Mouse (Mus musculus): ENCODE results near the gene Il17rd. TPM values are rescaled to one million over a fixed set of nuclear protein-coding genes. Genes with fewer than 3 reads are reported as not detected.

The Il17rd gene
- total RNA-seq, 2 experiments from 2014 or later, result 3.3 to 3.7 TPM

GRCm38 (mm10) chr14:27048231-27048956 is 9.7 kb downstream of the Il17rd start:
- DNase-seq, result no peak

- no peak for DNase-seq
These were observed 11.3 kb downstream of the Il17rd start for GRCm38 (mm10) chr14:27050043-27050442.

DNA sequence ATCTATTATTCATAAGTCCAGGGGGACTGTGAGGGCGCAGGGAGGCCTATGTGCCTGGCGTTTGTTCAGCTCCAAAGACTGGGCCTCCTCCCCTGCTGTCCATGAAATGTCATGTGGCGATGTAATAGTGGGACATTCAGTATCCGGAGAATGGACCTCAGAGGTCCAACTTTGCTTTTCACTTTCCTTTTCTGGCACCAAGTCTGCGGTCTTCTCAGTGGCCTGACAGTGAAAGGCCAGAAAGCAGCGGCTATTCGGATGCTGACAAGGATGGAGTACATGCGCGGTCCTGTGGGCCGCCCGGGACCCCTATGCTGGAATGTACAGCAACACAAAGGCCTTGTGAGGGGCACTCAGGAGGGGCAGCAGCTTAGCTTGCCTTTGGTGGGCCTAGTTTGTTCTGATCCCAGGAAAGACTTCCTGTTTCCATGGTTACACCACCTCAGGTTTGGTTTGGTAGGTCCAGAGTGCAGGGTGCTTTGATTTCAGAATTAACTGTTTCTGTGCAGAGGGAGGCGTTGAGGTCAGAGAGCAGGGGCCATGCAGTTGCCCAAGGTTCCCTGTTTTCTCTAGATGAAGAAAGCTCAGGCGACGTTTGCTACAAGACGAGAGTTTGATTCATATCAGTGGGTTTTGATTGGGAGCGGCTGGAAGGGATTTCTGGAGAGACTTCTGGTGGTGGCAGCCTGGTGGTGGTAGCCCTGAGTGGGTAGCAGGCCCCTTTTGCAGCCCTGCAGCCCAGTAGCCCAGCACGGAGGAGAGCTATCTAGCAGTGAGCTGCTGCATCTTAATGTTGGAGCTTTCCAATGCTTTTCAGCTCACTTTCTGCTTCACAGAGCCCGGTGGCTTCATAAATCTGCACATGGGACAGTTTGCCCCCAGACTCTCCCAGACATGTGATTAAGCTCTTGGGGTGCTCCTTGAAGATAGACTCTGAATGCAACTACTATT is 12.1 kb downstream of the Il17rd start:
- no peak for DNase-seq

- DNase-seq, result no peak
These were observed 12.8 kb downstream of the Il17rd start for GRCm38 (mm10) chr14:27051511-27051895.

GRCm38 (mm10) chr14:27058535-27059223 is 19.9 kb downstream of the Il17rd start:
- no peak for DNase-seq

DNA sequence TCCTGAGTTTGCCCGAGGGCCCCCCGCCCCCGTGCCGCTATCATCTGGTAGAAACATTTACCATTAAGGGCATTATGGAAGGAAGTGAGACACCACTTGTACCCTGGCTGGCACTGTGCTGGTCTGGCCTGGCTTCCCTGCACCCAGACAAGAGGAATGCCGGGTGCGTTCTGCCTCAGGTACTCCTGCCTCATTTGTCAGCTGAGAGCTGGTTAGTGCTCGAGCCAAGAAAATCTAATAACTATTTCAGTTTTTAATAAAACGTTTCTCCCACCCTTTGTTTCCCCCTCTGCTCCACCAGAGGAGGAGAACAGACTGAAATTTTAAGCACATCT is 20.4 kb downstream of the Il17rd start:
- no peak for DNase-seq

GRCm38 (mm10) chr14:27063338-27063737 is 24.6 kb downstream of the Il17rd start:
- no peak for DNase-seq

GRCm38 (mm10) chr14:27066171-27066929 is 27.6 kb downstream of the Il17rd start:
- DNase-seq, result no peak

DNA sequence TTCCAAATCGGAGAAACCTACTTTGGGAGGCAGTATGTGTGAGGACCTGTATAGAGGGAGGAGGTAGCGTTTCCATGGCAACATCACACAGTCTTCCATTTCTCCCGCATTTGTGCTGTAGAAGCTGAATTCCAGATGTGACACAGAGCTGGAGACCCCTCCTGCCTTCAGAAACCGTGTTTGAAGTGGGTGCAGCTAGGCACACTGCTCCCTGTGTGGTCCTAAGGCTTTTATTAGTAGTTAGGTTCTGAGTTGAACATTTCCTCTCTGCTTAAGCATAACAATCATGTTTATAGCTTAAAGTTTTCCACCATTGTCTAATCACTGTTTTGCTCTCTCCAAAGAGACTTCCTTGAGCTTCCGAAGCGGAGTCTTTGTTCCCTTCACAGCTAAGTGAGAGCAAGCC is 29.1 kb downstream of the Il17rd start:
- DNase-seq, result no peak

DNA sequence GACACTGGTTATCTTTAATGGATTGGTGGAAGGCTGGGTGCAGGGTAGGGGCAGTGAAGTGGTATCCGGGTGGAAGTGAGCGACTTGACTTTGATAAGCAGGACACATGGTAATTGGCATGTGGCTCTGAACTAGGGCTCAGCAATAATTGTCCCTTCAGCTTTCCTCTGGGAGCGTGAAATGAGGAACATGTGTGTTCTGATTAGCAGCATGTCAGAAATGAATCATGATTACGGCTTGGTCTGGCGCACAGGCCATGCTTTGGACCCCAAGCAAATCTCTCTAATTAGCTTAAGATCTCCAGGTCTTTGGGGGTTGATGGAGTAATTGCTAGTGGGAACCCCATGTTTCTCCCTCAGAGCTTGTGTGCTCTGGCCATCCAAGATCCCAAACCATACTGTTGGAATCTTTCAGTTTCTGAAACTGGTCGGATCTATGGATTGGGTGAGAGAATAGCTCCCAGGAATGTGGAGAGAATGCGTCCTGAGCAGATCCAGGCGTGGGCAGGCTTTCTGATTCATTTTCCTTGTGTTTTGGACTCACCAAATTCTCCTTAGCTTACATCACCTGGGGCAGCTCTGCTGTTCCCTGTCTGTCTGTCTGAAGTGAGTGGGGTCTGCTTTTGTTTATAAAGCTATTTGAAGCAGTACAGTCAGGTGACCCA is 30.8 kb downstream of the Il17rd start:
- DNase-seq, result no peak

DNA sequence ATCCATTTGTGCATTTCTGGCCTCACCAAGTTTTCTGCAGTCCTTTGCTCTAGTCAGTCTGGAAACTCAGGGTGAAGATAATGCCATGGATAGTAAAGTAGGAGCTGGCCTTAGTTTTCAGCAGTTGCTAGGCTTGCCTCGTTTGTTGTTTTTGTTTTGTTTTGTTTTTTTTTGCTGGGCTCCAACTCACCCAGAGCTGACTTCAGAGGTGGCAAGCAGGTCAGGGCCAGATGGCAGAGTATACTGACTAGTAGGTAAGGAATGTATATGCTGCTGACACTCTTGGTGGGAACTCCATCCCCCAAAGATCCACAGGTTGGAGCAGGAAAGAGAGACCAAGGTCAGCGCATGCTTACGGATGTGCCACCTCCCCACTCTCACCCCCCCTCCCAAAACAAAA is 31.4 kb downstream of the Il17rd start:
- DNase-seq, result no peak

- DNase-seq, result no peak
These were observed 32.0 kb downstream of the Il17rd start for GRCm38 (mm10) chr14:27070758-27071157.

- no peak for DNase-seq
These were observed 33.2 kb downstream of the Il17rd start for GRCm38 (mm10) chr14:27071985-27072384.

GRCm38 (mm10) chr14:27075084-27075483 is 36.3 kb downstream of the Il17rd start:
- no peak for DNase-seq

- no peak for DNase-seq
These were observed 37.3 kb downstream of the Il17rd start for GRCm38 (mm10) chr14:27075909-27076521.

- DNase-seq, result no peak
These were observed 37.8 kb downstream of the Il17rd start for GRCm38 (mm10) chr14:27076522-27076920.

DNA sequence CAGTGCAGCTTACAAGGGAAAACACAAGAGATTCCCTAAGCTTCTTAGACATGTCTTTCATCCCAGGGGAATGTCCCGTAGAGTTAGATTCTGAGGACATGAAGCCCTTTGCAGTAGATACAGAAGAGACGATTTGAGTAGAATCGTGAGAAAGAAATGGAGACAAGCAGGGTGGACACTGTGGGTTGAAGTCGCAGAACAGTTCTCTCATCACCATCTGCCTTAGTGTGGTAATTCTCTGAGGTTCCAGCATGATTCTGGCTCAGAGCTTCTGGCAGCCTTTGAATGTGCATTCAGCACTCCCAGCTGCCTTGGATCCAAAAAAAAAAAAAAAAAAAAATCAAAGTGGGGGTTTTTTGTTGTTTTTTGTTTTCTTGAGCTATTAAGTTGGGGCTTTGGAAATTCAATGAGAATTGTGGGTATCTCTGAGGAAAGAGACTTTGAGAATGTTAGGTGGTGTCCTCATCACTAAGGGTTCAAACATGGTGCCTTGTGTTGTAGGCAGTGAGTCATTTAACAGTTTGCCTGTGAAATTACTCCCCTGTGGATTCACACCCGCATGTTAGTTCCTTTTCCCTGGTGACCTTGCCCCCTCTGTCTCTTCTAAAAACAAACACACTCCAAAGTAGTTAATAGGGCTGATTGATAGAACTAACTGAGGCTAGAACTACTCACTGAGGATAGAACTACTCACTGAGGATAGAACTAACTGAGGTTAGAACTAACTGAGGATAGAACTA is 43.0 kb downstream of the Il17rd start:
- DNase-seq, result no peak

DNA sequence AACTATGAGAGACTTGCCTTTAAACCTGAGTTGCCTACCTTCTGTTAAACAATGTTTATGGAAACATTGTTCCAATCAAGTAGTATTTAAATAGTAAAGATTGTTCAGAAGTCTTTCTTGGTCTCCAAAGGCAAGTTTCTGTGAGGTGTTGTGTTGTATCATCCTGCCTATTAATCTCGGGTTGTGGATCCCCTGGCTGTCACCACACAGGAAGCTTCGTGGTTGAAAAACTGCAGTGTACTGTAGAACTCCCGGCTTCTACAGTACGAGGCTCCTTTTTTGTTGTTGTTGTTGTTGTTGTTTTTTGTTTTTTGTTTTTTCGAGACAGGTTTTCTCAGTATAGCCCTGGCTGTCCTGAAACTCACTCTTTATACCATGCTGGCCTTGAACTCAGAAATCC is 46.7 kb downstream of the Il17rd start:
- no peak for DNase-seq

- no peak for DNase-seq
These were observed 47.3 kb downstream of the Il17rd start for GRCm38 (mm10) chr14:27085999-27086398.

DNA sequence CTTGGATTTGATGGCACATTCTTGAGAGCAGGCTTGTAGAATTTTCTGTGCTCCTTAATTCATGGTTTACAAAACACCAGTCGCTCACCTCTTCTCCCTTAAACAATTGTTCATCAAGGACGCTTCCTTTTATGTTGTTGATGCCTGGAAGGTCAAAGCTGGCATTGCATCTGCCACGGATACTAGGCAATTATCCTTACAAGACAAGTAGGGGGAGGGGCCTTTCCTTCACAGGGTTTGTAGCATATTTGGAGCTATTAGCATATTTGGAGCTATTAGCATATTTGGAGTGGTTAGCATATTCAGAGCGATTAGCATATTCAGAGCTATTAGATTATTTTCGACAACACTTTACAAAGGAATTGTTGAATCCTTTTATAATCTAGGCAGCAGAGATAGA is 55.5 kb downstream of the Il17rd start:
- DNase-seq, result no peak

- no peak for DNase-seq
These were observed 57.4 kb downstream of the Il17rd start for GRCm38 (mm10) chr14:27096133-27096532.
